Mouse (Mus musculus): ENCODE data around the gene Gm8246. TPM values are rescaled to one million over a fixed set of nuclear protein-coding genes. Genes with fewer than 3 reads are reported as not detected.
"Not testable (repeated sequence)": the region's sequence is repeated elsewhere in the genome, so short reads cannot be mapped to it uniquely, and the experiment has no call there.

Gene Gm8246
- polyA plus RNA-seq (2015; fragmentation: Nextera tagmentation; extraction: Ambion mirVana) = not detected in 2 replicates

GRCm38 (mm10) chr14:5477730-5478129, at the start of gene Gm8246:
Gm8246 (minus strand) TSS chr14:5477830.
- H3K27ac ChIP-seq (ENCODE audit: low read length); H3K36me3 ChIP-seq (ENCODE audit: control insufficient read depth, insufficient read depth, low read length); H3K4me2 ChIP-seq (ENCODE audit: low read depth, low read length); H3K4me1 ChIP-seq (replicated peaks; ENCODE audit: control insufficient read depth, insufficient read depth, low read length); H3K27me3 ChIP-seq (ENCODE audit: control insufficient read depth, insufficient read depth, low read depth, low read length); H3K9me3 ChIP-seq (ENCODE audit: control insufficient read depth, low read length); H3K4me3 ChIP-seq (ENCODE audit: low read length); ATAC-seq (ENCODE audit: low read depth); H3K9ac ChIP-seq (ENCODE audit: low read length): not testable (repeated sequence)
- no CpG with 5 or more reads among the region's 3 CpGs for WGBS

DNA sequence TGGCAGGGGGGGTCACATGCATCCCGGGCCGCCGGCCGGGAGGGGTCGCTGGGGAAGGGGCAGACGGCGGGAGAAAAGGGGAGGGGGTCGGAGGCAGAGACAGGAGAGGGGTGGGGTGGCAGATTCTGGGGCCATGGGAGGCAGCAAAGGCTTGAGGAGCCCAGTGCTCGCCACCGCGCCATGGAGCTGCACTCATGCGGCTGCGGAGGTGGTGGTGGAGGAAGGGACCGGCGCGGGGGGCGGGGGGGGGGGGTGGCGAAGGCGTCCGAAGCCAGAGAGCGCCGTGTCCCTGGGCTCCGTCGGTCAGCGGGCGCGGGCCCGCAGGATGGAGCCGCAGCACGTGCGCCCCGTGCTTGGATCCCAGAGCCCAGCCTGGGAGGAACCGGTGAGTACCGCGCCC, 23.7 kb upstream of the Gm8246 start, which contains the start of gene Gm3488:
Gene Gm3488 (plus strand): TSS at position 301 of the 400 bp plus-strand sequence.
- not testable (repeated sequence) for H3K27me3 ChIP-seq (ENCODE audit: control insufficient read depth, insufficient read depth, low read depth, low read length); H3K4me3 ChIP-seq (ENCODE audit: low read length); H3K4me1 ChIP-seq (replicated peaks; ENCODE audit: control insufficient read depth, insufficient read depth, low read length); H3K27ac ChIP-seq (ENCODE audit: low read length); H3K36me3 ChIP-seq (ENCODE audit: control insufficient read depth, insufficient read depth, low read length); H3K9ac ChIP-seq (ENCODE audit: low read length); H3K4me2 ChIP-seq (ENCODE audit: low read depth, low read length); H3K9me3 ChIP-seq (ENCODE audit: control insufficient read depth, low read length); ATAC-seq (ENCODE audit: low read depth)
- WGBS = no CpG with 5 or more reads among the region's 35 CpGs

GRCm38 (mm10) chr14:5483907-5484306, 6.3 kb upstream of the Gm8246 start, which contains the start of gene Gm3187:
Gm3187 (plus strand) TSS chr14:5484207.
- not testable (repeated sequence) for H3K4me2 ChIP-seq (ENCODE audit: low read depth, low read length); H3K9me3 ChIP-seq (ENCODE audit: control insufficient read depth, low read length); H3K27ac ChIP-seq (ENCODE audit: low read length); H3K36me3 ChIP-seq (ENCODE audit: control insufficient read depth, insufficient read depth, low read length); H3K9ac ChIP-seq (ENCODE audit: low read length); H3K27me3 ChIP-seq (ENCODE audit: control insufficient read depth, insufficient read depth, low read depth, low read length); H3K4me1 ChIP-seq (replicated peaks; ENCODE audit: control insufficient read depth, insufficient read depth, low read length); ATAC-seq (ENCODE audit: low read depth); H3K4me3 ChIP-seq (ENCODE audit: low read length)
- 69% methylated on average over 4 of the region's 5 CpGs for WGBS

DNA sequence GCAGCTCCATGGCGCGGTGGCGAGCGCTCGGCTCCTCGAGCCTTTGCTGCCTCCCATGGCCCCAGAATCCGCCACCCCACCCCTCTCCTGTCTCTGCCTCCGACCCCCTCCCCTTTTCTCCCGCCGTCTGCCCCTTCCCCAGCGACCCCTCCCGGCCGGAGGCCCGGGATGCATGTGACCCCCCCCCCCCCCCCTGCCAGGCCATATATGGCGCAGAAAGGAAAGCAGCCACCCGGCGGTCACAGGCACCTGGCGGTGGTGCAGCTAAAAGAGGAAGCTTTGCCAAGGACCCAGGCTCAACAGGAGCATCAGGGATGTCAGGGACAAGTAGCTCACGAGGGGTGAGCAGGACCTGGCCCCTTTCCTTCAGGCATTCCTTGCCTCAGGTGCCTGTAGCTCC, 17.2 kb downstream of the Gm8246 start:
- H3K27me3 ChIP-seq (ENCODE audit: control insufficient read depth, insufficient read depth, low read depth, low read length); H3K4me3 ChIP-seq (ENCODE audit: low read length); H3K4me2 ChIP-seq (ENCODE audit: low read depth, low read length); H3K36me3 ChIP-seq (ENCODE audit: control insufficient read depth, insufficient read depth, low read length); H3K9ac ChIP-seq (ENCODE audit: low read length); H3K4me1 ChIP-seq (replicated peaks; ENCODE audit: control insufficient read depth, insufficient read depth, low read length); ATAC-seq (ENCODE audit: low read depth); H3K9me3 ChIP-seq (ENCODE audit: control insufficient read depth, low read length); H3K27ac ChIP-seq (ENCODE audit: low read length): not testable (repeated sequence)
- WGBS = no CpG with 5 or more reads among the region's 19 CpGs

DNA sequence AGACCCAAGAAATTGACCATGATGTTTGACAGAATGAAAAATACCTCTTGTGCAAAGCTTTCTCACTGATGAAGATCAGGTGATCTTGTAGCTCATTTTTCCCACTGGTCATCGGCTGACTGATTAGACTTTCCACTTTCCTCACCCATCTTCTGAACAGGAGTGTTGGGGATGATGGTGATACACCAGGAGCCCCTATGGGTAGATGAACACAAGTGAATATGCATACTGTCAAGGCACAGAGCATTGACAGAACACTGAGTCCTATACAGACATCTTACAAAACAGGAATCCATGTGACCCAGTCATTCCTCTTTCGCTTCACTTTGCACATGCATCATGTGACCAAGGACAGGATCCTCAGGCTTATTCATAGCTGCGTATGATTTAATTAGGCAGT, 22.3 kb downstream of the Gm8246 start, which contains the start of gene Gm3194:
Gene Gm3194 (minus strand): TSS at position 101 of the 400 bp plus-strand sequence.
- H3K9ac ChIP-seq (ENCODE audit: low read length); H3K36me3 ChIP-seq (ENCODE audit: control insufficient read depth, insufficient read depth, low read length); H3K4me2 ChIP-seq (ENCODE audit: low read depth, low read length); H3K27ac ChIP-seq (ENCODE audit: low read length); H3K4me1 ChIP-seq (replicated peaks; ENCODE audit: control insufficient read depth, insufficient read depth, low read length); ATAC-seq (ENCODE audit: low read depth); H3K9me3 ChIP-seq (ENCODE audit: control insufficient read depth, low read length); H3K4me3 ChIP-seq (ENCODE audit: low read length); H3K27me3 ChIP-seq (ENCODE audit: control insufficient read depth, insufficient read depth, low read depth, low read length): not testable (repeated sequence)
- no CpG with 5 or more reads among the region's 3 CpGs for WGBS

Other genes starting within 250 kb of the Gm8246 start
- gene Gm3526, start 217.2 kb downstream of the Gm8246 start, polyA plus RNA-seq (2015; fragmentation: Nextera tagmentation; extraction: Ambion mirVana) = not detected in 2 replicates
- not detected in 2 replicates for gene Gm3542, start 142.9 kb downstream of the Gm8246 start, polyA plus RNA-seq (2015; fragmentation: Nextera tagmentation; extraction: Ambion mirVana)
- gene Gm3500, start 88.8 kb downstream of the Gm8246 start, polyA plus RNA-seq (2015; fragmentation: Nextera tagmentation; extraction: Ambion mirVana) = not detected in 2 replicates
- gene Gm3194, start 22.4 kb downstream of the Gm8246 start, polyA plus RNA-seq (2015; fragmentation: Nextera tagmentation; extraction: Ambion mirVana) = 0.44 TPM in 2 replicates
- 0.09 TPM in 1 of 2 replicates, not detected in the other for gene Gm3187, start 6.4 kb upstream of the Gm8246 start, polyA plus RNA-seq (2015; fragmentation: Nextera tagmentation; extraction: Ambion mirVana)
- 1.0 and 1.6 TPM in 2 replicates for gene Gm3488, start 23.8 kb upstream of the Gm8246 start, polyA plus RNA-seq (2015; fragmentation: Nextera tagmentation; extraction: Ambion mirVana)
- gene Gm3532, start 60.7 kb upstream of the Gm8246 start, polyA plus RNA-seq (2015; fragmentation: Nextera tagmentation; extraction: Ambion mirVana) = 0.35 TPM in 1 of 2 replicates, not detected in the other
- gene Gm8265, start 155.2 kb upstream of the Gm8246 start, polyA plus RNA-seq (2015; fragmentation: Nextera tagmentation; extraction: Ambion mirVana) = not detected in 2 replicates
- gene Gm9603, start 209.6 kb upstream of the Gm8246 start, polyA plus RNA-seq (2015; fragmentation: Nextera tagmentation; extraction: Ambion mirVana) = not detected in 2 replicates

All from lung, embryonic 16.5 days (tissue).